In the genomic region with DNA sequence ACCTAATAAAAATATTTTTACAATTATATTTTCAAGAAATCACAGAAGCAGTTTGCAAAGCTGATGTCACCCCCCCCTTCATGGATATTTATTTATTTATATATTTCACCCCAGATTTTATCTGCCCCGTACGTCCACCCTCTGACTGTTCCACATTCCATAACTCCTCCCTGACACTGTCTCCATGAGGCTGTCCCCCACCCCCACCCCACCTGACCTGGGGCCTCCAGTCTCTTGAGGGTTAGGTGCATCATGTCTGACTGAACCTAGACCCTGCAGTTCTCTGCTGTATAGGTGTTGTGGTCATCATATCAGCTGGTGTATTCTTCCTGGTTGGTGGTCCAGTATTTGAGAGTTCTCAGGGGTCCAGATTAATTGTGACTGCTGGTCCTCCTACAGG, we compare ENCODE assay signal across 16 mouse cellular contexts.
"Had no signal": no experiment of that assay in that cellular context is flagged by ENCODE, and none has a peak within 500 bp of the region (broad histone marks: within the 10 kb centered on the region; RNA-seq: fewer than 3 reads in every experiment).

No protein-coding gene starts in this region.

- H3K4me2 ChIP-seq: liver, embryonic 15.5 days; lung, embryonic 15.5 days; midbrain, embryonic 11.5 days; midbrain, embryonic 13.5 days; neural tube, embryonic 12.5 days had no signal

- H3K9me3 ChIP-seq: liver, embryonic 15.5 days; lung, embryonic 15.5 days; megakaryocyte, embryonic 14.5 days; midbrain, embryonic 13.5 days; neural tube, embryonic 12.5 days had no signal

- DNase-seq: liver, postnatal 0 days; lung, adult 2 months; lung, postnatal 14 days; lung, postnatal 36 days; right cerebral cortex, postnatal 14 days; thymus, adult 2 months; thymus, postnatal 25 days; thymus, postnatal 4 days had no signal

- H3K27ac ChIP-seq: liver, embryonic 15.5 days; lung, embryonic 15.5 days; macrophage; midbrain, embryonic 13.5 days; neural tube, embryonic 12.5 days had no signal

- H3K9ac ChIP-seq: liver, embryonic 15.5 days; liver, postnatal 0 days; lung, embryonic 15.5 days; midbrain, embryonic 13.5 days; neural tube, embryonic 12.5 days had no signal

- H3K4me1 ChIP-seq: liver, embryonic 15.5 days; lung, embryonic 15.5 days; megakaryocyte, embryonic 14.5 days; midbrain, embryonic 13.5 days; neural tube, embryonic 12.5 days had no signal

- ATAC-seq: liver, postnatal 0 days; lung, postnatal 0 days; midbrain, embryonic 13.5 days had no signal

- H3K27me3 ChIP-seq: liver, embryonic 15.5 days; lung, embryonic 15.5 days; megakaryocyte, embryonic 14.5 days; midbrain, embryonic 13.5 days; neural tube, embryonic 12.5 days had no signal

- H3K4me3 ChIP-seq: liver, embryonic 15.5 days; lung, embryonic 15.5 days; megakaryocyte, embryonic 14.5 days; midbrain, embryonic 13.5 days; neural tube, embryonic 12.5 days had no signal

- H3K36me3 ChIP-seq: liver, embryonic 15.5 days; lung, embryonic 15.5 days; midbrain, embryonic 13.5 days; neural tube, embryonic 12.5 days had no signal
